Mouse (Mus musculus): ENCODE measurements around the gene Klhl25. TPM values are rescaled to one million over a fixed set of nuclear protein-coding genes. Genes with fewer than 3 reads are reported as not detected.

Gene Klhl25
- polyA plus RNA-seq (2016; fragmentation: Nextera tagmentation; extraction: Ambion mirVana), result 22.4 and 23.1 TPM in 2 replicates

GRCm38 (mm10) chr7:75848115-75848775 lies at the start of gene Klhl25:
Gene Klhl25 (plus strand): TSS chr7:75848310.
- under 1% methylated on average over 60 of the region's 60 CpGs for WGBS

GRCm38 (mm10) chr7:75800530-75800929 lies 47.6 kb upstream of the Klhl25 start:
- H3K4me2 ChIP-seq (replicated peaks), result no peak overlapping the region
- 80% methylated on average over 4 of the region's 4 CpGs for WGBS

More at GRCm38 (mm10) chr7:75848115-75848775, at the start of gene Klhl25:
- H3K36me3 ChIP-seq, result no peaks in the 10 kb centered on the region
- H3K9ac ChIP-seq (replicated peaks), result peak within 1 kb of the TSS; percentile 90
- peak within 1 kb of the TSS; percentile 93 for H3K4me2 ChIP-seq (replicated peaks)
- H3K27ac ChIP-seq (replicated peaks), result peak within 1 kb of the TSS; percentile 79
- peak within 1 kb of the TSS; percentile 86 for H3K4me3 ChIP-seq
- H3K27me3 ChIP-seq, result no peaks in the 10 kb centered on the region
- no peaks in the 10 kb centered on the region for H3K9me3 ChIP-seq
- ATAC-seq (ENCODE audit: low FRiP score, low read depth), result peak; percentile 98
- peaks cover 35% of the 10 kb centered on the region for H3K4me1 ChIP-seq

GRCm38 (mm10) chr7:75801022-75801421 lies 47.1 kb upstream of the Klhl25 start:
- Histone ChIP-seq H3K36me3 (no peaks in the 10 kb centered on the region), H3K4me3 (no peak overlapping the region), H3K9ac (replicated peaks) (no peak overlapping the region), H3K9me3 (no peaks in the 10 kb centered on the region), H3K4me2 (replicated peaks) (no peak overlapping the region), H3K27me3 (no peaks in the 10 kb centered on the region), H3K27ac (replicated peaks) (no peak overlapping the region), H3K4me1 (peaks cover 3% of the 10 kb centered on the region; the same call in 1 of the 2 replicates)
- ATAC-seq (ENCODE audit: low FRiP score, low read depth), result no peak
- 93% methylated on average over 3 of the region's 3 CpGs for WGBS

More at GRCm38 (mm10) chr7:75800530-75800929, 47.6 kb upstream of the Klhl25 start:
- Histone ChIP-seq H3K36me3 (no peaks in the 10 kb centered on the region), H3K9ac (replicated peaks) (no peak overlapping the region), H3K4me3 (no peak overlapping the region), H3K9me3 (no peaks in the 10 kb centered on the region), H3K4me1 (peaks cover 3% of the 10 kb centered on the region; the same call in 1 of the 2 replicates), H3K27ac (replicated peaks) (no peak overlapping the region), H3K27me3 (no peaks in the 10 kb centered on the region)
- ATAC-seq (ENCODE audit: low FRiP score, low read depth), result no peak

GRCm38 (mm10) chr7:75801621-75802358 lies 46.3 kb upstream of the Klhl25 start:
- Histone ChIP-seq H3K9ac (replicated peaks) (no peak overlapping the region), H3K4me2 (replicated peaks) (no peak overlapping the region), H3K27me3 (no peaks in the 10 kb centered on the region), H3K27ac (replicated peaks) (no peak overlapping the region), H3K4me3 (no peak overlapping the region), H3K36me3 (no peaks in the 10 kb centered on the region), H3K4me1 (no peaks in the 10 kb centered on the region), H3K9me3 (no peaks in the 10 kb centered on the region)
- ATAC-seq (ENCODE audit: low FRiP score, low read depth), result no peak
- 80% methylated on average over 5 of the region's 5 CpGs for WGBS

- Histone ChIP-seq H3K4me1 (no peaks in the 10 kb centered on the region), H3K9me3 (no peaks in the 10 kb centered on the region), H3K27ac (replicated peaks) (no peak overlapping the region), H3K36me3 (no peaks in the 10 kb centered on the region), H3K4me2 (replicated peaks) (no peak overlapping the region), H3K27me3 (no peaks in the 10 kb centered on the region), H3K9ac (replicated peaks) (no peak overlapping the region), H3K4me3 (no peak overlapping the region)
- WGBS, result 79% methylated on average over 3 of the region's 3 CpGs
- ATAC-seq (ENCODE audit: low FRiP score, low read depth), result no peak
Measured at GRCm38 (mm10) chr7:75802887-75803286, 45.2 kb upstream of the Klhl25 start.

GRCm38 (mm10) chr7:75806161-75806560 lies 41.9 kb upstream of the Klhl25 start:
- Histone ChIP-seq H3K27ac (replicated peaks) (no peak overlapping the region), H3K36me3 (no peaks in the 10 kb centered on the region), H3K4me2 (replicated peaks) (no peak overlapping the region), H3K9ac (replicated peaks) (no peak overlapping the region), H3K9me3 (no peaks in the 10 kb centered on the region), H3K4me1 (no peaks in the 10 kb centered on the region), H3K4me3 (no peak overlapping the region), H3K27me3 (no peaks in the 10 kb centered on the region)
- no peak for ATAC-seq (ENCODE audit: low FRiP score, low read depth)
- WGBS, result 80% methylated on average over 4 of the region's 4 CpGs

GRCm38 (mm10) chr7:75806711-75807110 lies 41.4 kb upstream of the Klhl25 start:
- Histone ChIP-seq H3K9me3 (no peaks in the 10 kb centered on the region), H3K4me3 (no peak overlapping the region), H3K4me2 (replicated peaks) (no peak overlapping the region), H3K4me1 (no peaks in the 10 kb centered on the region), H3K27ac (replicated peaks) (no peak overlapping the region), H3K9ac (replicated peaks) (no peak overlapping the region), H3K36me3 (no peaks in the 10 kb centered on the region), H3K27me3 (no peaks in the 10 kb centered on the region)
- WGBS, result 61% methylated on average over 4 of the region's 4 CpGs
- no peak for ATAC-seq (ENCODE audit: low FRiP score, low read depth)

GRCm38 (mm10) chr7:75807460-75808304 lies 40.4 kb upstream of the Klhl25 start:
- no peak for ATAC-seq (ENCODE audit: low FRiP score, low read depth)
- Histone ChIP-seq H3K9me3 (no peaks in the 10 kb centered on the region), H3K27ac (replicated peaks) (no peak overlapping the region), H3K36me3 (no peaks in the 10 kb centered on the region), H3K4me2 (replicated peaks) (no peak overlapping the region), H3K4me1 (no peaks in the 10 kb centered on the region), H3K9ac (replicated peaks) (no peak overlapping the region), H3K27me3 (no peaks in the 10 kb centered on the region), H3K4me3 (no peak overlapping the region)
- WGBS, result 77% methylated on average over 17 of the region's 17 CpGs

- Histone ChIP-seq H3K4me3 (no peak overlapping the region), H3K9ac (replicated peaks) (no peak overlapping the region), H3K27me3 (no peaks in the 10 kb centered on the region), H3K4me2 (replicated peaks) (no peak overlapping the region), H3K9me3 (no peaks in the 10 kb centered on the region), H3K27ac (replicated peaks) (no peak overlapping the region), H3K4me1 (no peaks in the 10 kb centered on the region), H3K36me3 (no peaks in the 10 kb centered on the region)
- WGBS, result 94% methylated on average over 7 of the region's 7 CpGs
- ATAC-seq (ENCODE audit: low FRiP score, low read depth), result no peak
Measured at GRCm38 (mm10) chr7:75820687-75821086, 27.4 kb upstream of the Klhl25 start.

GRCm38 (mm10) chr7:75822087-75822668 lies 25.9 kb upstream of the Klhl25 start:
- H3K9ac ChIP-seq (replicated peaks), result no peak overlapping the region
- no peaks in the 10 kb centered on the region for H3K36me3 ChIP-seq
- H3K27ac ChIP-seq (replicated peaks), result no peak overlapping the region
- H3K9me3 ChIP-seq, result no peaks in the 10 kb centered on the region
- H3K4me3 ChIP-seq, result no peak overlapping the region
- H3K4me2 ChIP-seq (replicated peaks), result no peak overlapping the region
- H3K27me3 ChIP-seq, result no peaks in the 10 kb centered on the region
- H3K4me1 ChIP-seq, result 0 out of 2 replicates have a peak, but pooled peaks cover 2% of the 10 kb centered on the region
- ATAC-seq (ENCODE audit: low FRiP score, low read depth), result no peak
- WGBS, result 87% methylated on average over 8 of the region's 8 CpGs

- Histone ChIP-seq H3K4me2 (replicated peaks) (no peak overlapping the region), H3K9ac (replicated peaks) (no peak overlapping the region), H3K27me3 (no peaks in the 10 kb centered on the region), H3K9me3 (no peaks in the 10 kb centered on the region), H3K36me3 (no peaks in the 10 kb centered on the region), H3K4me3 (no peak overlapping the region), H3K27ac (replicated peaks) (no peak overlapping the region), H3K4me1 (0 out of 2 replicates have a peak, but pooled peaks cover 2% of the 10 kb centered on the region)
- WGBS, result 94% methylated on average over 2 of the region's 2 CpGs
- no peak for ATAC-seq (ENCODE audit: low FRiP score, low read depth)
Measured at GRCm38 (mm10) chr7:75823071-75823470, 25.0 kb upstream of the Klhl25 start.
